Mouse (Mus musculus) G1E (cell line): Measurements from ENCODE around the gene Adcy9.

Experiments
- CTCF ChIP-seq: IDR thresholded peaks from 2 replicates; pipeline ENCODE4 v1.5.1; 2012; ENCODE audit warnings: low read depth, low read length, inconsistent platforms, mixed read lengths
- GATA1 ChIP-seq: IDR thresholded peaks from 2 replicates; pipeline ENCODE4 v1.6.1; 2012; ENCODE audit warnings: borderline replicate concordance, low read length, inconsistent platforms, mixed read lengths
- GATA2 ChIP-seq: IDR thresholded peaks from 2 replicates; pipeline ENCODE4 v1.6.1; 2012; ENCODE audit warnings: low read depth, low read length, inconsistent platforms, borderline replicate concordance
- POLR2AphosphoS5 ChIP-seq: IDR thresholded peaks from 2 replicates; pipeline ENCODE4 v1.6.1; 2012; ENCODE audit warnings: low read depth, low read length, inconsistent platforms; ENCODE audit not compliant: insufficient replicate concordance
- TAL1 ChIP-seq: conservative IDR thresholded peaks from 2 replicates; pipeline ENCODE4 v1.6.1; 2012; ENCODE audit warnings: low read depth, low read length, inconsistent platforms, mixed read lengths

GRCm38 (mm10) chr16:4333371-4333770 is 86.9 kb downstream of the Adcy9 start:
- no peak for TF ChIP-seq CTCF
- TF ChIP-seq GATA2: no peak
- no peak for TF ChIP-seq GATA1
- TF ChIP-seq TAL1: no peak
- TF ChIP-seq POLR2AphosphoS5: no peak
